Mouse (Mus musculus) spleen, adult 2 months (tissue): Measurements from ENCODE around the gene Celf1. TPM values are rescaled to one million over a fixed set of nuclear protein-coding genes. Genes with fewer than 3 reads are reported as not detected.
"Not testable (repeated sequence)": the region's sequence is repeated elsewhere in the genome, so short reads cannot be mapped to it uniquely, and the experiment has no call there.

Source experiments
- DNase-seq, 2 experiments: peaks; one replicate each; pipeline versions ENCODE4 v3.0.0 to v3.0.0-alpha.2; 2012 to 2021; ENCODE audit warnings: low spot score in 2 of 2, low read depth in 1 of 2
- H3K27ac ChIP-seq: fragments of 200-500 bp; 2 replicates; pipeline ENCODE4 v1.5.1; 2012; ENCODE audit warnings: low read length, inconsistent platforms; ENCODE audit not compliant: insufficient read depth
- H3K27me3 ChIP-seq: fragments of 200-500 bp; 2 replicates; pipeline ENCODE4 v1.6.1; 2012; ENCODE audit warnings: mild to moderate bottlenecking, moderate library complexity, low read length, inconsistent platforms; ENCODE audit not compliant: control insufficient read depth, insufficient read depth
- H3K36me3 ChIP-seq: fragments of 200-500 bp; 2 replicates; pipeline ENCODE4 v1.6.1; 2012; ENCODE audit warnings: mild to moderate bottlenecking, low read length, inconsistent platforms; ENCODE audit not compliant: control insufficient read depth, insufficient read depth
- H3K4me1 ChIP-seq: fragments of 200-500 bp; 2 replicates; pipeline ENCODE4 v1.6.1; 2011; ENCODE audit warnings: inconsistent platforms; ENCODE audit not compliant: control insufficient read depth, insufficient read depth, insufficient read length
- H3K4me3 ChIP-seq: fragments of 200-500 bp; 2 replicates; pipeline ENCODE4 v1.5.1; 2011; ENCODE audit warnings: mild to moderate bottlenecking, inconsistent platforms; ENCODE audit not compliant: insufficient read depth, insufficient read length; ENCODE audit errors: extremely low read depth
- CTCF ChIP-seq: fragments of 200-500 bp; IDR thresholded peaks from 2 replicates; pipeline ENCODE4 v1.5.1; 2011; ENCODE audit warnings: mild to moderate bottlenecking, inconsistent platforms; ENCODE audit not compliant: insufficient read depth, insufficient read length, insufficient replicate concordance; ENCODE audit errors: extremely low read depth
- POLR2A ChIP-seq: fragments of 200-500 bp; IDR thresholded peaks from 2 replicates; pipeline ENCODE4 v1.6.1; 2011; ENCODE audit warnings: low read depth, low read length, inconsistent platforms
- WGBS: fragments of 180-500 bp; shearing (Covaris S2); methylation state at CpG from one replicate; pipeline ENCODE4 v1.1.7; 2018; 5-methylcytosine and 5-hydroxymethylcytosine counted together
- polyA plus RNA-seq: library from polyadenylated mRNA; depleted of rRNA; stranded (reverse); fragments of >200 nt; gene quantifications from 2 replicates; pipeline ENCODE4 v1.2.3, GENCODE M21; 2012; rRNA removed

Celf1 gene
- 35.3 TPM in 2 replicates for polyA plus RNA-seq

- under 1% methylated on average over 90 of the region's 113 CpGs for WGBS
- no peaks in the 10 kb centered on the region for H3K36me3 ChIP-seq
- TF ChIP-seq CTCF (peak; percentile 65; the same call in 1 of the 2 replicates), POLR2A (peak; percentile 18; the same call in 1 of the 2 replicates)
- peak within 1 kb of the TSS; percentile 90 for H3K27ac ChIP-seq
- H3K4me3 ChIP-seq, result peak within 1 kb of the TSS; percentile 99
- peak; percentile 69 to 82 for DNase-seq
- no peaks in the 10 kb centered on the region for H3K27me3 ChIP-seq
- H3K4me1 ChIP-seq, result peaks cover 3% of the 10 kb centered on the region; the same call in 1 of the 2 replicates
Observed at GRCm38 (mm10) chr2:90940233-90941229, at the start of gene Celf1. Gene Celf1, plus strand, starts transcription at chr2:90940382.

- TF ChIP-seq POLR2A (no peak), CTCF (no peak)
- WGBS, result 83% methylated on average over 6 of the region's 6 CpGs
- H3K36me3 ChIP-seq, result peaks cover 15% of the 10 kb centered on the region
- no peak overlapping the region for H3K4me3 ChIP-seq
- H3K4me1 ChIP-seq, result peaks cover 11% of the 10 kb centered on the region; the same call in 1 of the 2 replicates
- DNase-seq, result no peak
- no peak overlapping the region for H3K27ac ChIP-seq
- H3K27me3 ChIP-seq, result peaks cover 7% of the 10 kb centered on the region; the same call in 1 of the 2 replicates
Observed at GRCm38 (mm10) chr2:90893673-90894298, 46.4 kb upstream of the Celf1 start.

GRCm38 (mm10) chr2:90894299-90894677 is 45.9 kb upstream of the Celf1 start:
- not testable (repeated sequence) for H3K4me3 ChIP-seq, H3K27ac ChIP-seq, H3K27me3 ChIP-seq, H3K4me1 ChIP-seq, DNase-seq
- 76% methylated on average over 3 of the region's 3 CpGs for WGBS
- H3K36me3 ChIP-seq, result peaks cover 17% of the 10 kb centered on the region

- peaks cover 9% of the 10 kb centered on the region for H3K36me3 ChIP-seq
- no peak for TF ChIP-seq POLR2A
- TF ChIP-seq CTCF, result no peak
Observed at GRCm38 (mm10) chr2:90903398-90903797, 36.8 kb upstream of the Celf1 start.

GRCm38 (mm10) chr2:90904076-90904855 is 35.9 kb upstream of the Celf1 start, which contains the start of the genes Kbtbd4 and Ndufs3:
Gene Kbtbd4, plus strand, starts transcription at chr2:90904740.
Gene Ndufs3, minus strand, starts transcription at chr2:90904827.
- WGBS, result under 1% methylated on average over 43 of the region's 43 CpGs

More at GRCm38 (mm10) chr2:90903398-90903797, 36.8 kb upstream of the Celf1 start:
- Histone ChIP-seq H3K27me3 (no peaks in the 10 kb centered on the region), H3K4me1 (peaks cover 6% of the 10 kb centered on the region), H3K27ac (no peak overlapping the region), H3K4me3 (no peak overlapping the region)
- no peak for DNase-seq
- WGBS, result 74% methylated on average over 2 of the region's 2 CpGs

GRCm38 (mm10) chr2:90904856-90905224 is 35.3 kb upstream of the Celf1 start:
- Histone ChIP-seq H3K4me3 (peak overlapping the region; percentile 94), H3K4me1 (peaks cover 6% of the 10 kb centered on the region), H3K36me3 (peaks cover 14% of the 10 kb centered on the region), H3K27ac (peak overlapping the region; percentile 64), H3K27me3 (no peaks in the 10 kb centered on the region)
- TF ChIP-seq CTCF (no peak), POLR2A (no peak)
- DNase-seq, result peak in 1 of 2 experiments; percentile 4
- 1% methylated on average over 21 of the region's 21 CpGs for WGBS

More at GRCm38 (mm10) chr2:90904076-90904855, 35.9 kb upstream of the Celf1 start, which contains the start of the genes Kbtbd4 and Ndufs3:
- Histone ChIP-seq H3K27ac (peak within 1 kb of the TSS; percentile 91), H3K36me3 (peaks cover 9% of the 10 kb centered on the region), H3K27me3 (no peaks in the 10 kb centered on the region), H3K4me3 (peak within 1 kb of the TSS; percentile 94), H3K4me1 (peaks cover 6% of the 10 kb centered on the region)
- peak; percentile 82 to 83 for DNase-seq
- TF ChIP-seq CTCF, result no peak
- peak; percentile 68 for TF ChIP-seq POLR2A
